Mouse (Mus musculus) bone marrow macrophage, adult 2 months (primary cell): Measurements from ENCODE around the gene Ifne.

Experiments
- CTCF ChIP-seq: IDR thresholded peaks from 2 replicates; pipeline ENCODE4 v1.5.1; 2012; ENCODE audit warnings: low read depth, mild to moderate bottlenecking, low read length, moderate library complexity
- POLR2A ChIP-seq: IDR thresholded peaks from 2 replicates; pipeline ENCODE4 v1.6.1; 2012; ENCODE audit warnings: mild to moderate bottlenecking, low read depth, low read length, borderline replicate concordance

GRCm38 (mm10) chr4:88875435-88876095 lies 4.4 kb downstream of the Ifne start:
- TF ChIP-seq POLR2A (no peak), CTCF (no peak)
